Mouse (Mus musculus) spleen, embryonic (tissue): Measurements from ENCODE around the gene Haus7.

Source experiments
- CTCF ChIA-PET: fragments of 350-600 bp; sonication (Branson Sonifier 250); formaldehyde crosslinking; loops from one replicate; lab custom pipeline; 2022; lab: Charles Lee

The Haus7 gene

DNA sequence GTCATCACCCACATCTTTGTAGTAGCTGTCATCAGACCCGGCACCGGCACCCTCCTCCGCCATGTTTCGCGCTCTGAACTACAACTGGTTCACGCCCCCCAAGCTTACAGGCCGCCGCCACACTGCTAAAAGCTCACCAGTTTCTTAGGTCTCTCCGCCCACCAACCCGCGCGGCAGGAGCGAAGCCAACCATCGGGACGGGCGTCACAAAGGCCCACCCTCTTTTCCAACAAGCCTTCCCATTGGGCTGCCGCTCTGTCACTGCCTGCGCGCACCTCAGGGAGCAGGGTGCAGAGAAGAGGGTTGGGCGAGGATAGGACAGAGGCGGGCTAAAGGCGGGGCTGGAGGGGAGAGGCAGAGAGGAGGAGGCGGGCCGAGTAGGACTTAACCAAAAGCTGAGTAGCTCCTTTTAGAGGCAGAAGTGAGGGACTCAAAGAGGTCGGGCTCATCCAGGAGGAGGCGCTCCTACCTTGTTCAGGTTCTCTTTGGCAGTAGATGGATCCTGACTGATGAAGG is at the start of gene Haus7:
Gene Haus7 (minus strand): TSS at position 168 of the 516 bp plus-strand sequence.
- CTCF ChIA-PET = interaction anchor here (0.7 kb wide), 1 partner anchor 370 kb away, joined by 5 read pairs; no protein-coding TSS in a partner anchor

DNA sequence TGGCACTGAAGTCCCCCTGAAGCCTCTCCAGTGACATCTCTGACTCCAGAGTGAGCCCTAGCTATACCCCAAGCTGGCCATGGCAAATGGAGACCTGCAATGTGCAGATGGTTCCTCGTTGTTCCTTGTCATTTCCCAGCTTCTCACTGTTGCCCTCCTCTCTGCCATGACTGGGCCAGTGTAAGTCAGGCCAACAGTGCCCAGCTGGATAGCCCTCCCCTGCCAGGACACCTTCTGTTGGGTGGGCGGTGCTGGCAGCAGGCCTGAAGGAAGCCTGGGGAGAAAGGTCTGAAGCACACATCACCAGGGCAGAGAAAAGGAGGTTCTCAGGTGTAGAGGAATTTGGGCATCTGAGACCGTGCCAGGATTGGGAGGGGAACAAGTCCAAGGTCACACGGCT is 47.7 kb upstream of the Haus7 start:
- CTCF ChIA-PET = no interaction called here

DNA sequence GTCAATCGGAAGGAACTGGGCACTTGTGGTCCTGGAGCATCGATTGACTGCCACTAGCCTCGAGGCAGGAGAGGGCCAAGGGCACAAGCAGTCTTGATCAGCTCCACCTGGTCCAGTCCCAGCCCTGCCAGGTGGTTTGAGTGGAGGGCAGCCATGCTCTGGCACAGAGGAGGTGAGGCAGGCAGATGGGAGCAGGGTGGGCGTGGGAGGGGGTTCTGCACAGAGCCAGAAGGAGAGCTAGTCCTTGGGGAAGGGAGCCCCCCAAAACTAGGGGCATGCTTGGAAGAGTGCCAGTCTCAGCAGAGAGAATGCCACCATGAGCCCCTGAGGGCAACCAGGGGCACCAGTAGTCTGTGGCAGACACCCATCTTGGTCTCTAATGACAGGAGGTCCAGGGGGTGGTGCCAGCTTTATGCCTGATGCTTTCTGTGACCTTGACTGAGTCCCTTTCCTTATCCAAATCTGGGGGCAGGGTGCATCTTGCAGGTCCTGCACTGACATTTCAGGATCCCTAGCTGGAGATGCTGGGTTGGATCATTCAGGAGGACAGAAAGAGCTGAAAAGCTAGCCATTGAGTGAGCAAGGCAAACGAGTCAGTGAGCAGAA is 46.4 kb upstream of the Haus7 start:
- CTCF ChIA-PET = interaction anchor here (0.7 kb wide), 1 partner anchor 186 kb away, joined by 12 read pairs; no protein-coding TSS in a partner anchor

- CTCF ChIA-PET = no interaction called here
Measured at GRCm38 (mm10) chrX:73496746-73497145, 37.9 kb upstream of the Haus7 start.

GRCm38 (mm10) chrX:73493567-73493966 is 34.7 kb upstream of the Haus7 start:
- CTCF ChIA-PET = interaction anchor here (0.7 to 1.1 kb wide), 3 partner anchors 32 to 266 kb away, joined by 3 to 5 read pairs (median 5); no protein-coding TSS in a partner anchor

DNA sequence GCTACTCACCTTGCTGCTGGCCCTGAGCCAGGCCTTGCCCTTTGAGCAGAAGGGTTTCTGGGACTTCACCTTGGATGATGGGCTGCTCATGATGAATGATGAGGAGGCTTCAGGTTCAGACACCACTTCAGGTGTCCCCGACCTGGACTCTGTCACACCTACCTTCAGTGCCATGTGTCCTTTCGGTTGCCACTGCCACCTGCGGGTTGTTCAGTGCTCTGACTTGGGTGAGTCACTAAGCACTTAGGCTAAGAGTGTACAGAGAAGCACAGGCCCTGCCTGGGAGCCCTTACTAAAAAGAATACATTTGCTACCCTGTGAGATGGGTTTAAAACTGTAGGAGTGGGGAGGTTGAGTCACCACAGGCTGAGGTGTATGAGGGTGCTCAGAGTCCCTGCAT is 32.0 kb upstream of the Haus7 start:
- CTCF ChIA-PET = no interaction called here

- CTCF ChIA-PET = no interaction called here
Measured at GRCm38 (mm10) chrX:73490186-73490585, 31.3 kb upstream of the Haus7 start.

- CTCF ChIA-PET = no interaction called here
Measured at GRCm38 (mm10) chrX:73486920-73487319, 28.1 kb upstream of the Haus7 start.

- CTCF ChIA-PET = no interaction called here
Measured at GRCm38 (mm10) chrX:73484870-73485269, 26.0 kb upstream of the Haus7 start.

DNA sequence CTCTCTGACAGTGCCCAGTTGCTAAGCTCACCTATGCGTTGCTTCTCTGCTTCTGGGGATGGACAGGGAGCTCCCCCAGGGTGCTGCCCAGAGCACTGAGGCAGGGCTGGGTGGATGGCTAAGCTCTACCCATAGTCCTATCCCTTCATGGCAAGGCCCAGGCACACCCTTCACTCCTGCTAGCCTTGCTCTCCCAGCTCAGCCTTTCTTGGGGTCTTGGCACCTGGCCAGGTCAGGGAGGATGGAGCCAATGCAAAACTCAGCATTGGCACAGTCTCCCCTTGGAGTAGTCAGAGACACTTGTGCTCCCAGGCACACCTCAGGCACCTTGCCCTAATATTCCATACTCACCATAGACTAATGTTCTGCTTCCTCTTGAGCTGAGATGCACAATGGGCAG is 25.2 kb upstream of the Haus7 start:
- CTCF ChIA-PET = no interaction called here

- CTCF ChIA-PET = no interaction called here
Measured at GRCm38 (mm10) chrX:73483484-73483810, 24.6 kb upstream of the Haus7 start, which contains the start of gene Bgn. Gene Bgn, plus strand, starts transcription at chrX:73483602.

DNA sequence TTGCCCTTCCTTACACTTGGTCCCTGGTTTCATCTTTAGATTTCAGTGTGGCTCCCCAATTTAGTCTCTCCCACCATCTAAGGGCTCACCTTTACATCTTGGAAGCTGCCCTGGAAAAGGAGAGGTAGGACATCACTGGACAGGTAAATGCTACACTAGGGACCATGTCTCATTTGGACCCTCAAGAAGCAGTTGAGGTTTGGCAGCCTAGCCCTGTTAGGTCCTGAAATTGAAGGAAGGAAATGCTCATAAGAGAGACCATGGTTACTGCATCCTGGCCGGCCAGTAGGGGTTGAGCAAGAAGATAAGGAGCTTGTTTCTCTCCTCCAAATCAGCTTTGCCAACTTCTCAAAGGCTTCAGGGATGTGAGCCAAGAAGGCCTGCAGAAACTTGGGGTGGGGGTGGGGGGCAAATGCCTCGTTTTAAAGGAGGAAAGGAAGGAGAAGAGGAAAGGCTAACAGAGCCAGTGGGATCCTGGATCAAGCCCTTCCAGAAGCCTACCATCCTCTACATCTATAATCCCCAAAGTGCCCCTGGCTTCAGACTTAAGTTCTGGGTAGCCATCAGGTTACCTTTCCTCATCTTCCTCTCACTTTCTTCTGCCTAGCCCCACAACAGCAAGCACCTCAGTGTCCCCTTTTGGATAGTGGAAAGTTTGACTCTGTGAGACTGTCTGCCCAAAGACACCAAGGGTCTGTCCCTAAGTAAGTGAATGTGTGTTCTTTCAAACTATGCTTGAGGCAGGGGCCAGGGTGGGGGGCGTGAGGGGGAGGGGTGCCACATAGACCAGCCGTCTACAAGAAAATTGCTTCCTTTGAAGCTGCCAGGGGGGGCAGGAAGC is 24.0 kb upstream of the Haus7 start:
- CTCF ChIA-PET = no interaction called here

DNA sequence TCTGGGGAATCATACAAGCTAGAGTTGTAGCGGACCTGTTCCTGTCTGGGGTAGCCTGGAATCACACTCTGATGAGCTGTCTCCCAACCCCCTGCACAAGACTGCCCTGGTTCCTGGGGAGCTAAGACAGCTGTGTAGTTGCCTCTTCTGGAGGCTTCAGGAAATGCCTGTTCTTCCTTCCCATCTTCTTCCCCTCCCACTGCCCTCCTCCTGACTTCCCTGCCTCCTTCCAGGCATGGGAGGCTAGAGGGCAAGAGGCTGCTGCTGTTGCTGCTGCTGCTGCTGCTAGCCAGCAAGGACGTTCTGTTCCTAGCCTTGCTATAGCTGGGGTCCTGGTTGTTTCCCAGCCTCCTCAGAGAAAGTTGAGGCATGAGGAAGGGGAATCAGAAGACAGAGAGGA is 21.5 kb upstream of the Haus7 start:
- CTCF ChIA-PET = no interaction called here

GRCm38 (mm10) chrX:73479656-73480055 is 20.8 kb upstream of the Haus7 start:
- CTCF ChIA-PET = no interaction called here

- CTCF ChIA-PET = no interaction called here
Measured at GRCm38 (mm10) chrX:73477500-73477899, 18.7 kb upstream of the Haus7 start.

DNA sequence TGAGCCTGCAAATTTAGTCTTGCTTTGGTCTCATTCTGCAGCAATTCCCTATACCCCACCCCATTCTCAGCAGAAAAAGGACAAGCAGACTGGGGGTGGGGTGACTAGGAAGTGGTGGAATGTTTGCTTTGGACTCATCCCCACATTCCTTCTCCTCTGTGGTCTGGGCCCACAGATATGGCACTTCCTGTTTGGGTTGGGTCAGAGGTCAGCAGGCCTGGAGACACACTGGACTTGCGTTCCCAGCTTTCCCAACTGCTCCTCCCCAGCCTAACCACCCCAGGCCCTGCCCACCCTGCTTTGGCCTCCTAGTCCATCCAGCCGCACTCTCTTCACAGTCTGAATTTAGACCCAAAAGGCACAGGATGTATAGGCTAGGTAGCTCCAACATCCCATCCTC is 17.8 kb upstream of the Haus7 start:
- CTCF ChIA-PET = no interaction called here

- CTCF ChIA-PET = no interaction called here
Measured at GRCm38 (mm10) chrX:73475658-73476256, 16.9 kb upstream of the Haus7 start.

DNA sequence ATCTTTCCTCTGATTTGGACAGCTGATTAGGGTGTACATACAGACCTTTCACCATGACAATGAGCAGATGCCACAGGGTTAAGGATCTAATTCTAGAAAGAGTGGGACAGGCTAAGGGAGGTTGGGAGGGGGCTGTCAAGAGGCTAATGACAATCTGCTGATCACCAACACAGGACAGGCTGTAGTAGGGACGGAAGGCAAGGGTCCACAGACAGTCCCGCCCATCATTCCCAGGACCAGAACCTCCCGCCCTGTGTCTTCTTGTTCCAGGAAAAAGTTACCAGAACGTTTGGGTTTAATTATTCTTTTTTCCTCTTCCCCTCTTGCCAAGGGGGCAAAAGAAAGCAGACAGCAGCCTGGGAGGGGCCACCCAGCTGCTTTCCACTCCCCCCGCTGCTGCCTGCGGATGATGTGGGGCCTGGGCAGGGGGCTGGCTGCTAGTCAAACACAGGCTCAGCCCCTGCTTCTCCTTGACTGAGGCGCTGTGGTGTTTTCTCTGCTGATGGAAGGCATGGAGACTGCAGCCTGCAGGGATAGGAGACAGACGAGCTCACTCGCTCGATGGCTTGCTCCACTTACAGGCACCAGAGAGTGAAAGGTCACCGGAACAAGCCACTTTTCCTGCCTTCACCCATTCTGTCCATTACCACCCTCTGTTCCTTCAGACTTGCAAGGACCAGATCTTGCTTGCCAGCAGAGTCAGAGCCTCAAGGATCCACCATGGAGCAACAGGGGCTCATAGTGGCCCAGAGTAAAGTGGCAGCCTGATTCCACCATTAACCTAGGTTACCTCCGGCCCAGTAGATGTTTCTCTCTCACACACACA is 15.7 kb upstream of the Haus7 start:
- CTCF ChIA-PET = no interaction called here

DNA sequence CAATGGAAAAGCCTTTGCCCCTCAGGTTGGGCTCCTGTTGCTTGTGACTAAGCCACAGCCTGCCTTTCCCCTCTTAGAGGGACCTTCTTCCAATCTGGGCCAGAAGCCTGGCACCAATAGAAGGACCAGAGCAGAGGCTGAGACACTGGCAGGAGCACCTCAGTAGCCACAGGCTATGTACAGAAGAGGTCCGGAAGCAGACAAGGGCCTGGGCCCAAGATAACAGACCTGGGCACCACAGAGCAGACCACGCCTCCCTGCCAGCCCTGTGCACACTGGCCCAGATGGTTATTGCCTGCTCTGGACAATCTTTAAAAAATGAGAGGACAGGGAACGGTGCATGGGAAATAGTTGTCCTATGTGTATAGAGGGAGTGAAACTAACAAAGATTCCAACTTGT is 12.9 kb upstream of the Haus7 start:
- CTCF ChIA-PET = no interaction called here

DNA sequence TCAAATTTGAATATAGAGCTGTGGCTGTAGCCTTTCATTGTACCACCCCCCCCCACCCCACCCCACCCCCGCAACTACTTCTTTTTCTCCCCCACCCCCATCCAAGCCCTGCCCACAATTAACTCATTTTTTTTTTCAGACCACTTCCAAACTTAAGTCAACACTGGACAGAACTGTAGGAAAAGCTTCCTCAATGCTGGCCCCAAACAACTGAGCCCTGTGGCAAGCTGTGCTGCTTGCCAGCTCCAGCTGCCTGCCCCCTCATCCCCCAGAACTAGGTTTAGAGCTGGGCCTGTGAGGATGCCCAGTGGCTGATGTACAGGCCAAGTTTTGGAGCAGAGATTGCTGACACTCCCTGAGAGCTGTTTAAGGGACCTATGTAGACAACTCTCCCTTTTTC is 9.9 kb upstream of the Haus7 start:
- CTCF ChIA-PET = no interaction called here

DNA sequence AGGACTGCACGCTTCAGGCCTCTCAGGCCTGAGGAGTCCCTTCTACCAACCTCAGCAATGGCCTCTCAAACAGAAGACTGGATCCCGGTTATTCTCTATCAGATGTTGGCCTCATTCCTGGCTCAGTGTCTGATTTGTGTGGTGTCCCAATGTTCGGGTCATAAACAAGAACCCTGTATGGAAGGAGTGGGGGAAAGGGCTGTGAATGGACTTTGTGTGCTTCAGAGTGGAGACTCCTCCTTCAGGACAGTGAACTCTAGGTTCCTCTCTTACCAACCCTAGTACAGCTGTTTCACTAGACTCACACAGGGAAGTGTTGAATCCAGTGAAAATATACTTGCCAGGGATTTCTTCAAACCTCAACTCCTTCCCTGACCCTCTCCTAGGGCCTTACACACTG is 9.5 kb upstream of the Haus7 start:
- CTCF ChIA-PET = no interaction called here
